Mouse (Mus musculus) midbrain, embryonic 12.5 days (tissue): Measurements from ENCODE around the gene Calr3. TPM values are rescaled to one million over a fixed set of nuclear protein-coding genes. Genes with fewer than 3 reads are reported as not detected.

Source experiments
- ATAC-seq: fragments of 200-750 bp; cut with Nextera tagmentation; 2 replicates; pipeline ENCODE4 v1.8.0; 2017; ENCODE audit warnings: low read depth, moderate TSS enrichment, moderate library complexity; ENCODE audit not compliant: low FRiP score
- H3K27ac ChIP-seq: fragments of 300-500 bp; sonication (generic); replicated peaks from 2 replicates; pipeline ENCODE4 v1.5.1; 2016; ENCODE audit warnings: mild to moderate bottlenecking
- H3K27me3 ChIP-seq: fragments of 300-500 bp; sonication (generic); 2 replicates; pipeline ENCODE4 v1.6.1; 2016; ENCODE audit warnings: mild to moderate bottlenecking
- H3K36me3 ChIP-seq: fragments of 300-500 bp; sonication (generic); 2 replicates; pipeline ENCODE4 v1.6.1; 2016
- H3K4me1 ChIP-seq: fragments of 300-500 bp; sonication (generic); 2 replicates; pipeline ENCODE4 v1.6.1; 2016
- H3K4me2 ChIP-seq: fragments of 300-500 bp; sonication (generic); replicated peaks from 2 replicates; pipeline ENCODE4 v1.6.1; 2016; ENCODE audit warnings: mild to moderate bottlenecking, moderate library complexity
- H3K4me3 ChIP-seq: fragments of 300-500 bp; sonication (generic); 2 replicates; pipeline ENCODE4 v1.5.1; 2016; ENCODE audit warnings: mild to moderate bottlenecking
- H3K9ac ChIP-seq: fragments of 300-500 bp; sonication (generic); replicated peaks from 2 replicates; pipeline ENCODE4 v1.6.1; 2016; ENCODE audit warnings: mild to moderate bottlenecking, moderate library complexity
- H3K9me3 ChIP-seq: fragments of 300-500 bp; sonication (generic); 2 replicates; pipeline ENCODE4 v1.6.1; 2016; ENCODE audit warnings: mild to moderate bottlenecking
- WGBS: fragments of 180-500 bp; shearing (Covaris S2); methylation state at CpG from one replicate; pipeline ENCODE4 v1.1.7; 2016; 5-methylcytosine and 5-hydroxymethylcytosine counted together
- polyA plus RNA-seq: library from polyadenylated mRNA; unstranded; fragments of >200 nt; fragmentation: Nextera tagmentation; extraction: Ambion mirVana; gene quantifications from 2 replicates; pipeline ENCODE4 v1.2.1, GENCODE M21; 2016

Calr3 gene
- polyA plus RNA-seq, 1 experiment from 2014 or later, result 1.4 TPM

DNA sequence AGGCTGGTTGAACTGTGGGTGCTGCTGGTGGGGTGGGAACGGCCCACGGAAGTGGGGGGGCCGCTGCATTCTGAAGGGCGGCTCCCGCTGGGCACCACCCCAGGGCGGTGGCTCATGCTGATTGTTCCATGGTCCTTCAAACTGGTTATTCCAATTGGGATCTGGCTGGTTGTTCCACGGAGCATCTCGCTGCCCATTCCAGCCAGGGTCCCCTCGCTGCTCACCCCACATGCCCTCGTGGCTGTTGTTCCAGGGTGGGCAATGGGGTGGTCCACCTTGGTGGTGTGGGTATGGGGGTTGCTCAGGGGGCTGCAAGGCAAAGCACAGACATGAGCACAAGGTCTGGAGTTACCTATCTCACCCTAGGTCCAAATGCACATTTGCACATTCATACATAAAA lies 20.5 kb upstream of the Calr3 start:
- Histone ChIP-seq H3K4me1 (no peaks in the 10 kb centered on the region), H3K9me3 (no peaks in the 10 kb centered on the region), H3K27ac (no peak overlapping the region), H3K4me2 (no peak overlapping the region), H3K9ac (no peak overlapping the region), H3K4me3 (no peak overlapping the region), H3K27me3 (no peaks in the 10 kb centered on the region), H3K36me3 (peaks cover 100% of the 10 kb centered on the region)
- no peak for ATAC-seq
- WGBS, result 96% methylated on average over 10 of the region's 10 CpGs

- H3K27ac ChIP-seq, result no peak overlapping the region
- H3K9ac ChIP-seq, result no peak overlapping the region
- H3K9me3 ChIP-seq, result no peaks in the 10 kb centered on the region
- H3K4me3 ChIP-seq, result no peak overlapping the region
- H3K4me1 ChIP-seq, result no peaks in the 10 kb centered on the region
- WGBS, result 90% methylated on average over 4 of the region's 4 CpGs
- H3K27me3 ChIP-seq, result no peaks in the 10 kb centered on the region
- peaks cover 80% of the 10 kb centered on the region for H3K36me3 ChIP-seq
- no peak for ATAC-seq
- no peak overlapping the region for H3K4me2 ChIP-seq
Measured at GRCm38 (mm10) chr8:72459881-72460533, 16.3 kb upstream of the Calr3 start.

- 91% methylated on average over 6 of the region's 6 CpGs for WGBS
- Histone ChIP-seq H3K4me2 (no peak overlapping the region), H3K27me3 (no peaks in the 10 kb centered on the region), H3K9me3 (peaks cover 6% of the 10 kb centered on the region; the same call in 1 of the 2 replicates), H3K4me1 (no peaks in the 10 kb centered on the region), H3K36me3 (peaks cover 79% of the 10 kb centered on the region), H3K4me3 (no peak overlapping the region), H3K27ac (no peak overlapping the region), H3K9ac (no peak overlapping the region)
- no peak for ATAC-seq
Measured at GRCm38 (mm10) chr8:72458457-72458856, 14.8 kb upstream of the Calr3 start.

GRCm38 (mm10) chr8:72457806-72458205 lies 14.1 kb upstream of the Calr3 start:
- WGBS, result 91% methylated on average over 3 of the region's 3 CpGs
- no peak overlapping the region for H3K9ac ChIP-seq
- no peak overlapping the region for H3K27ac ChIP-seq
- H3K4me2 ChIP-seq, result no peak overlapping the region
- no peak for ATAC-seq
- H3K4me3 ChIP-seq, result no peak overlapping the region
- H3K9me3 ChIP-seq, result peaks cover 7% of the 10 kb centered on the region; the same call in 1 of the 2 replicates
- H3K36me3 ChIP-seq, result peaks cover 79% of the 10 kb centered on the region
- H3K4me1 ChIP-seq, result no peaks in the 10 kb centered on the region
- H3K27me3 ChIP-seq, result no peaks in the 10 kb centered on the region

- Histone ChIP-seq H3K4me2 (no peak overlapping the region), H3K4me3 (no peak overlapping the region), H3K9ac (no peak overlapping the region), H3K9me3 (peaks cover 7% of the 10 kb centered on the region; the same call in 1 of the 2 replicates), H3K36me3 (peaks cover 71% of the 10 kb centered on the region), H3K4me1 (no peaks in the 10 kb centered on the region), H3K27me3 (no peaks in the 10 kb centered on the region), H3K27ac (no peak overlapping the region)
- 92% methylated on average over 4 of the region's 4 CpGs for WGBS
- ATAC-seq, result no peak
Measured at GRCm38 (mm10) chr8:72455317-72455716, 11.6 kb upstream of the Calr3 start.

DNA sequence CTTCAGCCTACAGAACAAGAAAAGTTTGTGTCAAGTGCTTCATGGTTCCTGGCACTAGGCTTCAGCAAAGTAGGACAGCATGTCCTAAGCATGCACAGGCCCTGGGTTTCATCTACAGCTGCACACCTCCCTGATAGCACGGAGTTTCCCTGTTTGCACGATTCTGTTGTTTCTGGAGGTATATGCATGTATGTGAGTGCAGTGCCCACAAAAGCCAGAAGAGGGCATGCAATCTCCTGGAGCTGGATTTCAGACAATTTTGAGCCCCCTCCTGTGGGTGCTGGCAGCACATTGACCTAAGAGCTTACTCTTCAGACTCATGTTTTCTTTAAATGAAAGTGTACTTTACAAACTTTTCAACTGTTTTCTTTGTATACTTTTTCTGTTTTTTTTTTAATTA lies 10.2 kb upstream of the Calr3 start:
- Histone ChIP-seq H3K27ac (no peak overlapping the region), H3K4me3 (no peak overlapping the region), H3K36me3 (peaks cover 70% of the 10 kb centered on the region), H3K9ac (no peak overlapping the region), H3K4me2 (no peak overlapping the region), H3K27me3 (no peaks in the 10 kb centered on the region), H3K9me3 (peaks cover 7% of the 10 kb centered on the region; the same call in 1 of the 2 replicates), H3K4me1 (no peaks in the 10 kb centered on the region)
- ATAC-seq, result no peak
- 92% methylated on average over 2 of the region's 2 CpGs for WGBS

DNA sequence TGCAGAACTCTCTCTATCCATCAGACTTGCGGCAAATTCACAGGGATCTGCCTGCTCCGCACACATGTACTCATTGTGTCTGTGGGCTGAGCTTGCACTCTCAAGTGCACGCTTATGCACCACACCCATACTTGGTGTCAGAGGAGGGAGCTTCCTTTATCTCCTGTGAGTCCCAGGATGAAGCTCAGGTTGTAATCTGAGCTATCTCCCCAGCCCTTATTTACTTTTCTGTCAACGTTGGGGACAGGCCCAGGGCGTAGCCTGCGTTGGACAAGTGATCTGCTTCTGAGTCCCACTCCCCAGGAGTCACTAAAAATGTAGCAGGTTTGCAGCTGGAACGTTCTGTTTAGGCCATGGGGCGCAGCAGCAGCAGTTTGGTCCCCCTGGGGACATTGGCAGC lies 7.8 kb upstream of the Calr3 start:
- Histone ChIP-seq H3K36me3 (peaks cover 68% of the 10 kb centered on the region), H3K4me1 (no peaks in the 10 kb centered on the region), H3K4me2 (no peak overlapping the region), H3K9me3 (peaks cover 7% of the 10 kb centered on the region; the same call in 1 of the 2 replicates), H3K27me3 (no peaks in the 10 kb centered on the region), H3K9ac (no peak overlapping the region), H3K27ac (no peak overlapping the region), H3K4me3 (no peak overlapping the region)
- ATAC-seq, result no peak
- 86% methylated on average over 8 of the region's 8 CpGs for WGBS

DNA sequence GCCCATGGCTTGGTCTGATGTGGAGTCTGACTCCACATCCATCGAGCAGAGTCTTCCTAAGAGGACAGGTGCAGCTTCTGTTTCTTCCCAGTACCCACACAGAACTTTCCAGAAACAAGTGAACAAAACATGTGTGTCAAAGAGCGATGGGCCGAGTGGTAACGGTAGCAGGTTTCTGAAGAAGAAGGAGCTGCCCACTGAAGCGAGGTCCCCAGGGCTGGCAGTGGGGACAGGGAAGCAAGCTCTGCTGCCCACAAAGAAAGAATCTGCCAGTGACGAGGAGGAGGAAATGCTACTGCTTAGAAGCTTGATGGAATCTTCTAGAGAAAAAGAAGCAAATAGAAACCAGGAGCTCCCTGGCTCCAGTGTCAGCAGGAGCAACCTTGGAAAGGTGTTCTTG lies 1.4 kb upstream of the Calr3 start:
- Histone ChIP-seq H3K27ac (no peak overlapping the region), H3K9ac (no peak overlapping the region), H3K27me3 (no peaks in the 10 kb centered on the region), H3K4me2 (no peak overlapping the region), H3K9me3 (no peaks in the 10 kb centered on the region), H3K4me3 (no peak overlapping the region), H3K4me1 (peaks cover 8% of the 10 kb centered on the region), H3K36me3 (peaks cover 22% of the 10 kb centered on the region)
- no peak for ATAC-seq
- WGBS, result 93% methylated on average over 6 of the region's 6 CpGs

GRCm38 (mm10) chr8:72443994-72444350 lies 302 bp upstream of the Calr3 start:
- peak overlapping the region; percentile 66 for H3K4me2 ChIP-seq
- H3K4me1 ChIP-seq, result peaks cover 8% of the 10 kb centered on the region
- H3K9me3 ChIP-seq, result no peaks in the 10 kb centered on the region
- 41% methylated on average over 6 of the region's 6 CpGs for WGBS
- peak; percentile 68; the same call in 1 of the 2 replicates for ATAC-seq
- H3K9ac ChIP-seq, result peak overlapping the region; percentile 63
- H3K4me3 ChIP-seq, result peak overlapping the region; percentile 45
- no peak overlapping the region for H3K27ac ChIP-seq
- H3K27me3 ChIP-seq, result no peaks in the 10 kb centered on the region
- H3K36me3 ChIP-seq, result 0 out of 2 replicates have a peak, but pooled peaks cover 11% of the 10 kb centered on the region

GRCm38 (mm10) chr8:72438248-72439015 lies 5.2 kb downstream of the Calr3 start:
- Histone ChIP-seq H3K4me2 (no peak overlapping the region), H3K27me3 (no peaks in the 10 kb centered on the region), H3K9ac (no peak overlapping the region), H3K9me3 (no peaks in the 10 kb centered on the region), H3K4me1 (peaks cover 4% of the 10 kb centered on the region), H3K27ac (no peak overlapping the region), H3K36me3 (no peaks in the 10 kb centered on the region), H3K4me3 (no peak overlapping the region)
- 70% methylated on average over 8 of the region's 8 CpGs for WGBS
- ATAC-seq, result no peak

- no peak for ATAC-seq
- Histone ChIP-seq H3K27me3 (no peaks in the 10 kb centered on the region), H3K9me3 (no peaks in the 10 kb centered on the region), H3K9ac (no peak overlapping the region), H3K4me1 (no peaks in the 10 kb centered on the region), H3K4me3 (no peak overlapping the region), H3K4me2 (no peak overlapping the region), H3K36me3 (no peaks in the 10 kb centered on the region), H3K27ac (no peak overlapping the region)
- 71% methylated on average over 2 of the region's 2 CpGs for WGBS
Measured at GRCm38 (mm10) chr8:72434952-72435351, 8.7 kb downstream of the Calr3 start.

- ATAC-seq, result no peak
- no peak overlapping the region for H3K27ac ChIP-seq
- WGBS, result 54% methylated on average over 13 of the region's 13 CpGs
Measured at GRCm38 (mm10) chr8:72429676-72430075, 14.0 kb downstream of the Calr3 start.

More at GRCm38 (mm10) chr8:72429676-72430075, 14.0 kb downstream of the Calr3 start:
- no peaks in the 10 kb centered on the region for H3K9me3 ChIP-seq
- H3K4me3 ChIP-seq, result no peak overlapping the region
- no peaks in the 10 kb centered on the region for H3K27me3 ChIP-seq
- H3K4me2 ChIP-seq, result no peak overlapping the region
- no peak overlapping the region for H3K9ac ChIP-seq
- no peaks in the 10 kb centered on the region for H3K36me3 ChIP-seq
- H3K4me1 ChIP-seq, result no peaks in the 10 kb centered on the region
